Mouse (Mus musculus) urinary bladder, postnatal 14 days (tissue): Measurements from ENCODE around the gene Stard13.

Experiments
- DNase-seq: peaks from one replicate; pipeline ENCODE4 v3.0.0; 2021; ENCODE audit warnings: low spot score

Gene Stard13

DNA sequence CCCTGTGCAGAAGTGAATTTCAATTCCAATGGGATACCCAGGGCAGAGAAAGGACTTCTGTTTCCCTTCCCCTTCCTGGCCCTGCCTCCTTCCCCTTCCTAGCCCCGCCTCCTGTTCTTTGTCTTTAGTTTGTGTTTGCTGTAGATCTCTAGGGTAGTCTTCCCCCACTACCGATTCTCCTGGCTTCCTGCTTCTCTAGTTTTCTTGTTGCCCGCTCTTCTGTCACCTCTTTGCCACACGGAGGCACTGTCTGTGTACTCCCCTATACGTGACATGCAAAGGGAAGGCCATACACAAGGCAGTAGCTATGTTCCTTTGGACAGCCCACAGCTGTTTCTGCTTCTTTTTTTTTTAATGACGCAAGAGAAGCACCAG is 176.7 kb downstream of the Stard13 start:
- no peak for DNase-seq

DNA sequence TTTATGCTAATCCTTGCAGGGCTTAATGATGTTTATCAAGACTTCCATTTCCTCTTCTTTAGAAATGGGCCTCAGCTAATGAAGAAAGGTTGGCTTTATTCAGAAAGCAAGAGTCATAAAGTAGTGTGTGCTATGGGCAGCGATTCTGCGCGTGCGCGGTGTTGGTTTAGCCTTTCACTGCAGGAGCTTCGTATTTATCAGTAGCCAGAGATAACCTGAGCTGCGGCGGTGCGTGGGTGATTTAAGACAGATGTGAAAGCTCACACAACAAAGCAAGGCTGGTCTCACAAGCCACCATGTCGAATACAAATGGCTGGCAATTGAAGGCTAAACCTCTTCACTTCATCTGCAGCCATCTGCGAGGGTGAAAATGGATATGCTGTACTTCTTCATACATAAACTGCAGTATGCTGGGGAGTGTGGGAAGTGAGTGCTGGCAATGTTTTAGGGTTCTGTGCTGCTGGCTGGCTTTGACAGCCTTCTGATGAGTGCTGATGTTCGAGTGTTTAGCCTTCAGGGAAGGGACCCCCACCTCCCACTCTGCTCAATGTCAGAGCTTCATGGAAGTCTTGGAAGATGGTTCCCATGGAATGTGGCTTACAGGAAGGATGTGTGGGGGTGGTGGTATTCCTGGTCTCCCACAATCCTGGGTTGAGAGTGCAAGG is 177.2 kb downstream of the Stard13 start:
- no peak for DNase-seq

DNA sequence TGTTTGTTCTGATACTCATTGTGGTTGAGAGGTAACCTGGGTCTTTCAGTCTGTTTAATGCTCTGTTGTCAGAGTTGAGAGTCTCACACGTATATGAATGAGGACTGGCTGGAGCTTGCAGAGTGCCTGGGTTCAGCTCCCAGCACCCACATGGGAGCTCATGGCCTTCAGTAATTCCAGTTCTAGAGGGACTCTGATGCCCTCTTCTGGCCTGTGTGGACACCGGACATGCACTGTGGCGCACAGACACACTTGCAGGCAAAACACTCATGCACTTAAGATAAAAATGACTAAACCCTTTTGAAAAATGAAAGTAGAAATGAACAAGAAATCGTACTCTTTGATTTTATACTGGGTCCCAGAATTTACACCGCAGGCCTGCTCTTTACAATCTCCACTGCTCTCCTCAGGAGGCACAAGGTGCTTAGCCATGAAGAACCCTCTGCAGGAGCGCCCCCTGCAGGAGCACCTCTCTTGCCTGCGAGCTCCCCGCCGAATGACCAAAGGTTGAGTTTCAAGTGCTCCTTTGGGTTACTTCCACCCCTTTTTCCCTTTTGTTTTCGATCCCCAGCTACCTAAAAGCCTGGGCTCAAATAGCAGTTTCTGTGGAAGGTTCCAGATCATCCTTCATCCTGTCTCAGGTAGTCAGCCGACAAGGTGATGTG is 178.1 kb downstream of the Stard13 start:
- DNase-seq: no peak

DNA sequence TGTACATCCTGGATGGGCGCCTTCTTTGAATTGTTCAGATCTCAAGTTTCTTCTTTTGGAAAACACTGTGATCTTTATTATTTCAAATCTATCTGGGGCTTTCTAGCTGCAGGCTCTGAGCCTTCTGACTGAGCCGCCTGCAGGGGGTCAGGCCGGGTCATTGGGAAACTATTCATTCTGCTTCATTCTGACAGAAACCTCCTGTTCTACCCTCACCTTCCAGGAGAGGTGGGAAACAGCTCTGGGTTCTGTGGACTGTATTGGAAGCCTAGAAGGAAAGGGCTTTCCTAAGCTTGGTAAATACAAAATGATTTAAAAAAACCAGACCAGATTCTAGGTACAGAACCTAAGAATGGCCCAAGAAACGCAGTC is 178.9 kb downstream of the Stard13 start:
- no peak for DNase-seq

DNA sequence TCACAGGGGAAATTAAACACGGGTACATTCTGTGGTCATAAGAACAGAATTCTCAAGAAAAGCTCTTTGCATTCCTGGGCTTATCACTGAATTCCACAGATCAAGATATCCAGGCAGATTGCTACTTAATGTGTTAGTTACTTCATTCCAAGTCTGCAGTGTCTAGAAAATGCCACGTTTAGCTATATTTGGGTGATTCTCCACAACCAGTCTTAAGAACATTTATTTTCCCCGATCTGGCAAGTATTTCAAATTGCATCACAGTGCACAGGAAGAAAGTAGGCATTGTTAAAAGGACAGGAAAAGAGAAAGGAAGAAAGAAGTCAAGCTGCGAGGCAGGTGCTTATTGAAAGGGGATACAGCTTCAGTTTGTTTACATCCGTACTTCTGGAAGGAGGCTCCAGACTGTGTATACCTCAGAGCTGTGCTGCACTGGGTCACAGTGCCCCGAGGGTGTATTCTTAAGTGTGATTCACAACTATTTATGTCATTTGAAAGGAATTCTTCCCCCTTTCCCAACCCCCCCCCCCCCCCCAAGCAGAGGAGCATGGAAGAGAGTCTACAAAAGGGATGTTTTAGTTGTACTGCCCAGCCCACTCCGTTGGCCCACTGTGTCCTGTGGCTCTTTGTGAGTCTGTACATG is 179.4 kb downstream of the Stard13 start:
- no peak for DNase-seq

DNA sequence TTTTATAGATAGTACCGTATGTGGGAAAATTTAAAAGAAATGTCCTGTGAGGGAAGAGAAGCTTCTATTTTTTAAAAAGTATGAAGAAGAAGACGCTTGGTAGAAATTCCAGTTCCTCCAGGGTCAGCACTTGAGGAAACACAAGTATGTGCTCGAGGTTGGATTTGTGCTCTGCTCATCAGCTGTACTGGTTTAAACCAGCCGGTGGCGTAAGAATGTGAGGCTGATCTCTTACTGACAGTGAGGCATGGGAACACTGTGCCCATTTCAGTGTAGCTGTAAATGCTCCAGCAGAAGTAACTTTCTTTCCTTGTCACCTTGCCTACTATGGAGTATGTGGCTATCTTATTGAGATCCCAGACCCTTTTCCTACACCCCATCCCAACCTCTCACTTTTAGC is 180.4 kb downstream of the Stard13 start:
- DNase-seq: no peak

DNA sequence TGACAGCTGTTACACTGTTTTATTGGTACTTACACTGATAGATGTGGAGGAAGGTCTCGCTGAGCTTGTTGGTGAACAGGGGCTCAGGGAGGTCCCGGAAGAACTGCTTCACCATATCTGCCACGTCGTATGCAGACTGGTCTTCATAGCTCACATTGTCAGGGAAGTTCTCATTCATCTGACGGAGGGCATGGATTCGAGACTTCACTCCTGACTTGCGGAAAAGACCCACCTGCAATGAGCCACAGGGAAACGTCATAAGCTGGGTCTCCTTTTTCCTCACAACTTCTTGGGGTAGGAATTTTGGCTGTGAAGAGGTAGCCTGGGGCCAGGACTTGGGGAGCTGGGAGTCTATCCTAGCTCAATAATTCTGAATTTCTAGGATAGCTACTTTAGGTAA is 181.3 kb downstream of the Stard13 start:
- DNase-seq: no peak

DNA sequence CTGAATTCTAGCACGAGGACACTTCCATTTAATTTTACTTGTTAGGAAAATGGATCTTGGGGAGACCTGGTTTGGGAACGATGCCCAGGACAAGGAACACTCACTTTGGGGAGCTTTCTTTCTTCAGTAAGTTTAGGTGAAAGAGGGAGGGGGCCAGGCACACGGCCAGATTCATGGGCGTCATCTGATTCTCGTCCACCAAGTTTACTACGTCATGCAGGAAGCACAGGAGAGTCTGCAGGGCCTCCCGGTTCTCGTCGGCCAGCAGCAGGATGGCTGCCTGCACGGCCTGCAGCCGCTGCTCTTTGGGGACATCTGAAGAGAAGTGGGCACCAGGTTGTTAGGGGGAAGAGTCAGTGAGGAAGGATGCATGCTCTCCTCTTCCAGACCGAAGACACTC is 186.1 kb downstream of the Stard13 start:
- DNase-seq: no peak

DNA sequence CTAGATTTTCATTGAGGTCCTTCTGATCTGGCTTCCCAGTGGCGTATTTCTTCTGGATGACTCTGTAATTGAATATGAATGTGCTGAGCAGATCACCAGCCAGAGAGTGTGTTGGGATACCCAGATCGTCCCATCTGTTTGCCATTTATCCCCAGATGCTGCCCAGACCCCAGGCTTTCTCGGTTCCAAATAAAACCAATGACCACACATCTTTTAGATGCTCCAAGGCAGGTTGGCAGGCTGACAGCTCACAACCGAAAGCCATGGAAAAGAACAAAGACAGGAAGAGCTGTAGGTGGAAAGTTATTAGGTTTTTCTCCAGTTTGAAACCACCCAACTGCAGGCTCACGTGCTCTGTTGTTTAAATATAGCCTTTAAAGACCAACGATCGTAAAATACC is 186.7 kb downstream of the Stard13 start:
- no peak for DNase-seq

DNA sequence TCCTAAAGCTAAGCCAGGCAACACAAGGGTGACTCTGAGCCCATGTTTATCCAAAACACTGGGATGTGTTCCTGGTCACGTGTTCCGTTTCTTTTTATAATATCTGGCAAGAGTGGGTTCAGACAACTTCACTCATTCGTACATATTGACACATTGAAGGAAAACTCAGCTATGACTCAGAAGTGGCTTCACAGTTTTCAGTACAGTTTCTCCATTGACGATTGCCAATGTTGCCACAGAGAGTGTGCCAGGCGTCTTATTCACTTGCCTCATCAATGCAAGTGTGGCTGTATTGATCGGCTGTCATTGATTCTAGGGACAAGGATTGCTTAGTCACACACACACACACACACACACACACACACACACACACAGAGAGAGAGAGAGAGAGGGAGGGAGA is 187.5 kb downstream of the Stard13 start:
- DNase-seq: no peak

DNA sequence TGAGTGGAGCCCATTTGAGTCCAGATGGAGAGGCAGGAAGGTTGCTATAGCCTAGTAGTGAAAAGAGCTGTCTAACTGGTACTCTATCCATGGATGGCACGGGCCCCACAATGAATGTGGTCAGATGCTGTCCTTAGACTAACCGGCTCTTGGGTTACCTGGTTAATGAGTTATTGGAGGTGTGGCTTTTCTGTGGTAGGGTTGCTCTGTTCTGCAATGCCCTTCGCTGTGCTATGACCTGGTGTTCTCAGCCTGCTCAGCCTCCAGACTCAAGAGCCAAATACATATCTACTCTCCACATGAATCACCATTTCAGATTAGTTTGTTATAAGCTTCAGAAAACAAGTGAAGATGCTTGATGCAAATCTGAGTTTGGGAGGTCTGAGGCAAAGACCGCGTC is 190.7 kb downstream of the Stard13 start:
- DNase-seq: no peak

DNA sequence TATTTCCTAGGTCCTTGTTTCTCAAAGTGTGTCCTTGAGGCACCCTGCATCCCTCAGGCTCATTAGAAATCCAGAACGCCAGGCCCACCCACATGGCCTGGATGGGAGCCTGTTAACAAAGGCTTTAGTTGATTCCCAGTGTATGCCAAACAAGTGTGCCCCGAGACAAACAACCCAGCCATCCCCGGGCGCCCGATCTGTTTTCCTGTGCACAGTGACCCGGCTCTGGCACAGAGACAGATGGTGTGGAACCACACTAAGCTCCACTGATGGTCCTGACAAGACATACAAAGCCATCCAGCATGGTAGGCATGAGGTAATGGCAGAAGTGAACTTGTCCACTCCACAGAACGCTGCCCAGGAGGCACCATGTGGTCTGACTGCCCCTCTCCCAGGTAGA is 195.8 kb downstream of the Stard13 start:
- DNase-seq: no peak

DNA sequence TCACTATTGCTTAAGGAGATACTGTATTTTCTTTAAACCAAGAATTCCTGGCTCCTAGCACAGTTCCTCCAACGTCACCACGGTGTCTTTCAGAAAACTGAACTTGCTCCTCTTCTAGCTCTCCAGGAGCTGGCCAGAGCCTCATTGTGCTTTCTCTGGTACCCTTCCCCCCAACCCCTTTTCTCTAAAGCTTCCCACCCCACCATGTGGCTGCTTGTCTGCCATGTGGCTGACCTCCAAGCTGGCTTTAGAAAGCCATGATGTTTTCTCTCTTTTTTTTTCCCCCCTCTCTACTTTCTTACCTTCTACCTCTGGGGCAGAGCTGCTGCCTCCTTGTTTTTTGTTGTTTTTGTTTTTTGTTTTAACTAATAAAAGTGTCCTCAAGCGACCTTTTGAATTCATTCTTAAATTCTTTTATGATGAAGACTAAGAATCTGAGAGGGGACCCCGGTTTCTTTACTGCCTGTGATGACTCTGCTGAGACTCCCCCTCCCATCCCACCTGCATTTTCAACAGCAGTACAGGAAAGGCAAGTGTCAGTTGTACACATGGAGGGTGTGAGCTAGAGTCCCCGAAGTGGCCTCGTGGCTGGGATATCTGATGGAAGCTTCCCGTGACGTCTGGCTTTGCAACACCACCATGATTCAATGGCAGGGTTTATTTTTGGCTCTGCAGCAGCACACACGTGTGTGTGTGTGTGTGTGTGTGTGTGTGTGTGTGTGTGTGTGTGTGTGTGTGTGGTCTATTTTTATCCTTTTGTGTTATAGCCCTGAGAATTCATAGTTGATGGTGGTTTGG is 198.7 kb downstream of the Stard13 start:
- DNase-seq: no peak

DNA sequence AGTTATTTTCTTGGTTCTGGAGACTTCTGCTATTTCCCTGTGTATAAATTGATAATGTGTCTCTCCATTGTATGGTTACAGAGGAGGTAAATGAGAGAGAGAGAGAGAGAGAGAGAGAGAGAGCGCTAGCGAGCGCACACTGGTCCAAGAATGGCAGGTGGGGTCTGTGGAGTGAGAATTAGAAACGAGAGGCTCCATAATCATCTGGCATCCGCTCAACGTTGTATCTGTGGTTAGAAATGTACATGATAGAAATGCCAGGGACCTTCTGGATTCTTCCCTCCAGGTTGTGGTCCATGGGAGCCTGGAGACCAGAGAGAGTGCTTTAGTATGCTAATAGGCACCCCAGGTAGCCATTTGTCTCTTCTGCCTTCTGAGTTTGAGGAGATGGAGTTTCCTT is 204.7 kb downstream of the Stard13 start:
- DNase-seq: no peak

DNA sequence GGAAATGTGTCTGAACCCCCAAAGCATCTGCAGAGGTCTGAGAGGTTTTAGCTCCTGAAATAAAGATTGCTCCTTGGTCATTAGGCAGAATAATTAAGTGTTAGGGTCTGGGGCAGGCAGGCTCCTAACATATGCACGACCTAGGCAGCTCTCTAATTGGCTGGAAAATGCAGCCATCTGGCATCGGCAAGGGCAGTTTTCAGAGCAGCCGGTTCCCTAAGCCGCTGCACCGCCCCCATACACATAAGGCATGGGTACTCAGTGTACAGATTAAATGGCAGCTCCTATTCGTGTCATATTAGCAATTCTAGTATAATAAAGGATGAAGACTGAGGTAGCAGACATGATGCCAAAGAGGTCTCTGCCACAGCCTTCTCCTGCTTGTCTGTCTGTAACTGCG is 206.5 kb downstream of the Stard13 start:
- no peak for DNase-seq

DNA sequence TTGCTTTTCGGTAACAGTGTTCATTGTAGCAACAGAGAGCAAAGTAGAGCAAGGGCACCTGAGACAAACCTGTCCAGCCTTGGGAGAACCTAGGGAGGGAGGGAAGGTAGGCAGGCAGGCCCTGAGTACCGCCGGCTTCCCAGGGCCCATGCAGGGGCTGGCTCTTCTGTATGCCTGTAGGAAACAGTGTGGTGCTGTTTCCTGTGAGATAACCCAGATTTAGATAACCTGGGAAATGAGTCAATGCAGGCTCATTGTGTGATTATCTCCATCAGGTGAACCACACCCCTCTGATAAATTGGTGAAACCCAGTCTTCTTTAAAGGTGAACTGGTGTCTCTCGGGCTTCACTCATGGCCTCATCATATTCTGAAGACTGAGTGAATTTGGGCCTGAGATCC is 207.6 kb downstream of the Stard13 start:
- no peak for DNase-seq

DNA sequence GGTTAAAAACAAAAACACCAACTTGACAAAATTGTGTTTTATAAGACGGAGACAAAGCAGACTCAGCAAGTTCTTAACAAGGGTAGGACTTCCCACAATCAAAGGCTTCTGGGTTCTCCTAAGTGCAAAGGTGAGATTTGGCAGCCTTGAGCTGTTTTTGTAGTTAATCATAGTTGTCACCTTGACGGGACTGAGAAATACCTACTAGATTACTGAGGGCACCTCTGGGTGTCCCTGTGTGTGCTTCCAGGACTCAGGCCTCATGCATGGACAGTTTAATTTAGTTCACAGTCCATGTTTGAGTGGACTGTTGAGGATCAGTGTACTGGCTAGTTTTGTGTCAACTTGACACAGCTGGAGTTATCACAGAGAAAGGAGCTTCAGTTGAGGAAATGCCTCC is 209.2 kb downstream of the Stard13 start:
- DNase-seq: no peak

DNA sequence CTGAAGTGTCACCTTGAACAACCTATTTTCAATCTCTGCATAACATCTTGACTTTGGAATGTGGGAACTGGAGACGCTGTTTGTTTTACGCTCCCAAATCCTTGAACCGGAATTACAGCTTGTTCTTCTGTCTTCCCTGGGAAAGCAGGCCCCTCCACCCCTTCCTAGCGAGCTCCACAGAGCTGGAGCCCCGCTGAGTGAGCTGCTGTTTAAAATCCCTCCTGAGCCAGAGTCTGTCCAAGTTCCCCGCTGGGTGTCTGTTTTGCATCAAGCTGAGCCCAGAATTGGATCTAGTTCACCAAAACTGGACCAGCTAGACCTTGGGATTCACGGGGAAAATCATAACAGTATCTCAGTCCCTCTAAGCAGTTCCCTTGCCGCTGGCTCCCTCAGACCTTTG is 210.2 kb downstream of the Stard13 start:
- DNase-seq: peak; percentile 6

DNA sequence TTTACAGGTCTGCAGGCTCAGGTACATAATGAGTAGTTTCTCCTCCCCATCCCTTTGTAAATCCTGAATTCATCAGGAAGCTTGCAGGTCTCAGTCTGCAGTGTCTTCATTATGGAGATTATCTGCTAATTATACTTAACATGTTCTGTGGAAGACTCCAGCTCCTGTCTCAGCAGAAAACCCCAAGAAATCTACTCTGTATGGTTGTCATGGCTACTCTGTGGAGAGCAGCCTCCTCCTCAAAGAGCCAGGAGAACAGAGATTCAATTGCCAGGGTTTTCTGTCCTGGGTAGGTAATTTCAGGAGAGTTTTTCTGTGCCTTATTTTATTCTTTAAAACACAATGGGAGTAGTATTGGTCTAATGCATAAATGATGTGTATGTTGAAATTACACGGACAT is 210.7 kb downstream of the Stard13 start:
- DNase-seq: no peak

DNA sequence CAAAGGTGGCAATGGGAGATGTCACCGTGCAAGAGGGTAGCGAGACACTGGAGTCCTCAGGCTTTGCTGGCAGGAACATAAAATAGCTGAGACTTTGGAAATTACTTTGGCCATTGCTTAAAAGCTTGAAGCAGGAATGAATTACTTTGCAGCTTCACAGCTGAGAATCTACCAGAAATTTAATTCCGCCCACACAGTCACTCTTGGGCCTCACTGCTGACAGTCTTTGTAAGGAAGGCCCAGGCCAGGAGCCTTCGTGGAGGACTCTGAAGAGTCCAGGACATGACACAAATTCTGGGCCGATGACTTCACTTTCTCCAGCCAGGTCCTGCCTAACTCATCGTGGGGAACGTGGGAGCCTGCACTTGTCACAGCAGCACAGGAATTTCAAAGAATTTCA is 211.6 kb downstream of the Stard13 start:
- DNase-seq: no peak

DNA sequence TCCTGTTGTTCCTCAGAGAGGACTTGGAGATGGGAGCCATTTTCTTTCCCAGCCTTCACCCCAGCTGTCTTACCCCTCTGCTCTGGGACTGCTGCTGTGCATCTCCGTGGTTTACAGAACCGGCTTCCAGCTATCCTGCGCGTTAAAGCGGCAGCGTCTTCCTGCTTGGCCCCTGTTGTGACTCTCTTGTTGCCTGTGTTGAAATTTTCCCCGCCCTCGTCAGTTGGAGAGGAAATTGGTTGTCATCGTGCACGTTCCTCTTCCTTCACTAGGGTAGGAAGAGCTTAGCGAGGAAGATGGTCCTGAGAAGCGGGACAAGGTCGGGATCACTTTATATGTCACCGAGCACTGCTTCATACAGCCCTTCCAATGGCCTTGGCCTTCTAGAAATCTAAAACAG is 212.8 kb downstream of the Stard13 start:
- DNase-seq: no peak

DNA sequence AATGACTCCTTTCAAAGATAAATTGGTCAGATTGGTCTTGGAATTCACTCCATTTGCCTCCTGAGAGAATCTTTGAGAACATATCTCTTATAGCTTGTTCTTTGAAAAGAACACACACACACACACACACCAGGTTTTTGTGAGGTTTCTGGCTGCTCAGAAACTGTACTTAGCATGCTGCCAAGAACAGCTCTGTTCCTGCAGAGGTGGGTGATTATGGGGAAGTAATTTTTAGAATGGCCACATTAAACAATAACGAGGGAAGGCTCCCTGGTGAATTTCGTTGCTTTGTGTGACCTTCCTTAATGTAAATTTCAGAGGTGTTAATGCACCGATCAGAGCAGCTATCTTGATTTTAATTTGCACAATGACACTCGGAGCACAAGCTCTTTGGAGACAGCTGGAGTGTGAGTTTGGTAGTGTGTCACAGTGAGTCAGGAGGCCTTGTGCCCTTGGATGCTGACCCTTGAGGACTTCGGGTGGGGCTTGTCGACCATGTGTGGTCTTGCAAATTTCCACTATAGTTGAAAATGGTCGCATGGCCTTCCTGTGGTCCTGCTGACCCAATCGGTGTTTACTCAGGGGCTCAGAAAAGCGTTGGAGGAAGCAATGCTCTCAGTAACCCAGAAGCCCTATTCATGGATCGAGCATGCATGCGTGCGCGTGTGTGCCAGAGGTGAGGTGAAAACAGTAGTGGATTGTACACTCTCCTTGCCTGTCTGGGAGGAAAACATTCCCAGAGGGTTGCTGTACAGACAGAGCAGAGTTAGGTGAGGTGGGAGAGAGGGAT is 213.4 kb downstream of the Stard13 start:
- no peak for DNase-seq
